Mouse (Mus musculus): ENCODE measurements around the gene Camsap1.
A peak's percentile ranks its signal among the peaks of the same experiment; 100 is the strongest.

The Camsap1 gene

GRCm38 (mm10) chr2:25884756-25885155 is 98.3 kb downstream of the Camsap1 start:
- DNase-seq (ENCODE audit: inconsistent ontology term) = no peak

- no peak for DNase-seq (ENCODE audit: inconsistent ontology term)
Observed at GRCm38 (mm10) chr2:25882276-25882675, 100.8 kb downstream of the Camsap1 start.

GRCm38 (mm10) chr2:25879061-25879460 is 104.0 kb downstream of the Camsap1 start:
- no peak for DNase-seq (ENCODE audit: inconsistent ontology term)

- DNase-seq (ENCODE audit: inconsistent ontology term) = no peak
Observed at GRCm38 (mm10) chr2:25878516-25878915, 104.6 kb downstream of the Camsap1 start.

- peak; percentile 9 for DNase-seq (ENCODE audit: inconsistent ontology term)
Observed at GRCm38 (mm10) chr2:25877736-25878268, 105.3 kb downstream of the Camsap1 start.

GRCm38 (mm10) chr2:25877250-25877735 is 105.8 kb downstream of the Camsap1 start:
- DNase-seq (ENCODE audit: inconsistent ontology term) = no peak
